Mouse (Mus musculus): ENCODE data around the gene Mynn. TPM values are rescaled to one million over a fixed set of nuclear protein-coding genes. Genes with fewer than 3 reads are reported as not detected.

Gene Mynn
- polyA plus RNA-seq, 1 experiment from 2014 or later, result 37.9 TPM

GRCm38 (mm10) chr3:30644207-30644606 lies 42.3 kb downstream of the Mynn start, which contains the start of gene Lrriq4:
Gene Lrriq4, plus strand, starts transcription at chr3:30644507.
- WGBS, result 78% methylated on average over 2 of the region's 2 CpGs
- H3K4me1 ChIP-seq (replicated peaks), result peaks cover 7% of the 10 kb centered on the region
- no peak within 1 kb of the TSS for H3K9ac ChIP-seq (replicated peaks)

GRCm38 (mm10) chr3:30646761-30647160 lies 44.9 kb downstream of the Mynn start:
- Histone ChIP-seq H3K9ac (replicated peaks) (no peak overlapping the region), H3K4me3 (replicated peaks) (no peak overlapping the region), H3K9me3 (no peaks in the 10 kb centered on the region), H3K4me1 (replicated peaks) (peaks cover 17% of the 10 kb centered on the region), H3K27ac (no peak overlapping the region), H3K4me2 (peak overlapping the region; percentile 74; the same call in 1 of the 2 replicates), H3K36me3 (no peaks in the 10 kb centered on the region), H3K27me3 (peaks cover 39% of the 10 kb centered on the region)
- WGBS, result 51% methylated on average over 8 of the region's 8 CpGs
- ATAC-seq (ENCODE audit: insufficient number of reproducible peaks, insufficient read depth, low FRiP score, low TSS enrichment, low read depth), result no peak

More at GRCm38 (mm10) chr3:30644207-30644606, 42.3 kb downstream of the Mynn start, which contains the start of gene Lrriq4:
- no peak for ATAC-seq (ENCODE audit: insufficient number of reproducible peaks, insufficient read depth, low FRiP score, low TSS enrichment, low read depth)
- Histone ChIP-seq H3K9me3 (no peaks in the 10 kb centered on the region), H3K4me3 (replicated peaks) (no peak within 1 kb of the TSS), H3K27ac (no peak within 1 kb of the TSS), H3K4me2 (no peak within 1 kb of the TSS), H3K36me3 (no peaks in the 10 kb centered on the region), H3K27me3 (peaks cover 17% of the 10 kb centered on the region)

- 2% methylated on average over 25 of the region's 25 CpGs for WGBS
- ATAC-seq (ENCODE audit: insufficient number of reproducible peaks, insufficient read depth, low FRiP score, low TSS enrichment, low read depth), result peak; percentile 82; the same call in 1 of the 2 replicates
- Histone ChIP-seq H3K9me3 (no peaks in the 10 kb centered on the region), H3K4me2 (peak within 1 kb of the TSS; percentile 74), H3K4me1 (replicated peaks) (peaks cover 17% of the 10 kb centered on the region), H3K4me3 (replicated peaks) (peak within 1 kb of the TSS; percentile 43), H3K36me3 (no peaks in the 10 kb centered on the region), H3K27me3 (peaks cover 39% of the 10 kb centered on the region), H3K9ac (replicated peaks) (peak within 1 kb of the TSS; percentile 58), H3K27ac (no peak within 1 kb of the TSS)
Observed at GRCm38 (mm10) chr3:30647440-30648090, 45.7 kb downstream of the Mynn start, which contains the start of gene Lrrc34. Gene Lrrc34, minus strand, starts transcription at chr3:30647869.

DNA sequence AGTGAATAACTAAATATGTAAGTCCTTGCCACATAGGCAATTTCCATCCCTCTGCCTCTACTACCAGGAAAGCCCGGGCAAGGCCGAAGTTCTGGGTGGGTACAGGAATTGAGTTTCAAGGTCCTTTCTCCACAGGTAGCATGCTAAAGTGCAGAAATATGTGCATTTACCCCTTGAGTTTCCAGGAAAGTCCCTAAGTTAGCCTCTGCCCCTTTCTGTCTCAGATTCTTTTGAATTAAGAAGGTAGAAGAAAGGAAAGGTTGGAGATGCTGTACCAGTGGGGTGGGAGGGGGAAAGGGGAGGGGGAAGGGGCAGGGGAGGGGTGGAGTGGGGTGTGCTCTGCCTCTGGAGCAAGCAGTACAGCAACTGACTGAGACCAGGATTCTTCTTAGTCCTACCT lies 46.6 kb downstream of the Mynn start:
- Histone ChIP-seq H3K36me3 (no peaks in the 10 kb centered on the region), H3K27me3 (peaks cover 39% of the 10 kb centered on the region), H3K9me3 (no peaks in the 10 kb centered on the region), H3K4me2 (no peak overlapping the region), H3K4me3 (replicated peaks) (no peak overlapping the region), H3K4me1 (replicated peaks) (peaks cover 17% of the 10 kb centered on the region), H3K9ac (replicated peaks) (no peak overlapping the region), H3K27ac (no peak overlapping the region)
- 94% methylated on average over 2 of the region's 2 CpGs for WGBS
- no peak for ATAC-seq (ENCODE audit: insufficient number of reproducible peaks, insufficient read depth, low FRiP score, low TSS enrichment, low read depth)

DNA sequence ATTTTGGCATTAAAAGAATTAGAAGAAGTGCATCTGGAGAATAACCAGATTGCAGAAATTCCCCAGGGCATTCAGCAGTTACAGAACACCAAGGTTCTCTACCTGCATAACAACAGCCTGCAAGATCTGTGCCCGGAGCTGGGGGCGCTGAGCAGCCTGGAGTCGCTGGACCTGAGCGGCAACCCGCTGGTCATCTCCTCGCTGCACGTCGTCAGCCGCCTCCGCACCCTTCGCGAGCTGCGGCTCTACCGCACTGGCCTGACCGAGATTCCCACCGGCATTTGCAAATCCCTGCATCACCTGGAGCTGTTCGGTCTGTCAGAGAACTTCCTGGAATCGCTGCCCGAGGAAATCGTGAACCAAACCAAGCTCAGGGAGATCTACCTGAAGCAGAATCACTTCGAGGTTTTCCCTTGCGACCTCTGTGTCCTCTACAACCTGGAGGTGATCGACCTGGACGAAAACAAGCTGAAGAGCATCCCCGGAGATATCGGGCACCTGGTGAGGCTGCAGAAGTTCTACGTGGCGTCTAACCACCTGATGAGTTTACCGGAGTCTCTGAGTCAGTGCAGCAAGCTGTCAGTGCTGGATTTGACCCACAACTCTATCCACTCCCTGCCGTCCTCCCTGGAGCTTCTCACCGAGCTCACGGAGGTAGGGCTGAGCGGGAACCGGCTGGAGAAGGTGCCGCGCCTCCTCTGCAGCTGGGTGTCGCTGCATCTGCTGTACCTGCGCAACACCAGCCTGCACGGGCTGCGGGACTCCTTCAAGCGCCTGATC lies 48.4 kb downstream of the Mynn start:
- Histone ChIP-seq H3K4me1 (replicated peaks) (peaks cover 17% of the 10 kb centered on the region), H3K36me3 (no peaks in the 10 kb centered on the region), H3K27me3 (peaks cover 44% of the 10 kb centered on the region), H3K4me3 (replicated peaks) (peak overlapping the region; percentile 43), H3K4me2 (peak overlapping the region; percentile 88), H3K27ac (no peak overlapping the region), H3K9me3 (no peaks in the 10 kb centered on the region), H3K9ac (replicated peaks) (peak overlapping the region; percentile 24)
- WGBS, result 1% methylated on average over 41 of the region's 41 CpGs
- ATAC-seq (ENCODE audit: insufficient number of reproducible peaks, insufficient read depth, low FRiP score, low TSS enrichment, low read depth), result no peak

- Histone ChIP-seq H3K36me3 (no peaks in the 10 kb centered on the region), H3K4me3 (replicated peaks) (no peak overlapping the region), H3K27me3 (peaks cover 10% of the 10 kb centered on the region), H3K4me1 (replicated peaks) (no peaks in the 10 kb centered on the region), H3K9ac (replicated peaks) (no peak overlapping the region), H3K27ac (no peak overlapping the region), H3K4me2 (no peak overlapping the region), H3K9me3 (no peaks in the 10 kb centered on the region)
- 86% methylated on average over 5 of the region's 5 CpGs for WGBS
- no peak for ATAC-seq (ENCODE audit: insufficient number of reproducible peaks, insufficient read depth, low FRiP score, low TSS enrichment, low read depth)
Observed at GRCm38 (mm10) chr3:30655937-30656336, 54.1 kb downstream of the Mynn start.

DNA sequence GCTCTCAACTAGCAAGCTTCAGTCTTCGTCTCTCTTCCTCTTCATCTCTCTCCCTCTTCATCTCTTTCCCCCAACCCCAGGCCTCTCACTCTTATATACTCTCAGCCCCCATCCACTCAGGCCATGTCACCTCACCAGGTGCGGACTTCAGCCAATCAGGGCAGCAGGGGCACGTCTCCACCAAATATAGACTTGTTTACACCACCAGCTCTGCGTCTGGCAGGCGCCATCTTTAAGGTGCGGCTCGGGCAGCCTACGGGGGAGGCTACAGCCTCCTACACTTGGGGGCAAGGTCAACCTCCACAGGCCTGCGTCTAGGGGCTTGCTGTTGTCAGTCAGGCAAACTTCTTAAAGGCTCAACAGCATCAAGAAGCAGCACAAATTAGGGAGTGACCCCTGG lies 56.6 kb downstream of the Mynn start:
- no peak overlapping the region for H3K4me2 ChIP-seq
- H3K4me1 ChIP-seq (replicated peaks), result no peaks in the 10 kb centered on the region
- no peaks in the 10 kb centered on the region for H3K9me3 ChIP-seq
- no peak overlapping the region for H3K9ac ChIP-seq (replicated peaks)
- ATAC-seq (ENCODE audit: insufficient number of reproducible peaks, insufficient read depth, low FRiP score, low TSS enrichment, low read depth), result no peak
- no peak overlapping the region for H3K4me3 ChIP-seq (replicated peaks)
- H3K36me3 ChIP-seq, result no peaks in the 10 kb centered on the region
- peaks cover 5% of the 10 kb centered on the region; the same call in 1 of the 2 replicates for H3K27me3 ChIP-seq
- H3K27ac ChIP-seq, result no peak overlapping the region
- 88% methylated on average over 9 of the region's 9 CpGs for WGBS

Other genes starting within 250 kb of the Mynn start
- gene Mecom, start 54.1 kb upstream of the Mynn start, polyA plus RNA-seq (2016; fragmentation: Nextera tagmentation; extraction: Ambion mirVana), result 187 TPM in 2 replicates
- gene Actrt3, start 2.1 kb upstream of the Mynn start, polyA plus RNA-seq (2016; fragmentation: Nextera tagmentation; extraction: Ambion mirVana), result 0.10 TPM in 1 of 2 replicates, not detected in the other
- gene Lrriq4, start 42.4 kb downstream of the Mynn start, polyA plus RNA-seq (2016; fragmentation: Nextera tagmentation; extraction: Ambion mirVana), result not detected in 2 replicates
- gene Lrrc34, start 45.8 kb downstream of the Mynn start, polyA plus RNA-seq (2016; fragmentation: Nextera tagmentation; extraction: Ambion mirVana), result 1.5 and 1.7 TPM in 2 replicates
- gene Lrrc31, start 97.8 kb downstream of the Mynn start, polyA plus RNA-seq (2016; fragmentation: Nextera tagmentation; extraction: Ambion mirVana), result not detected in 2 replicates
- not detected in 2 replicates for gene Samd7, start 144.2 kb downstream of the Mynn start, polyA plus RNA-seq (2016; fragmentation: Nextera tagmentation; extraction: Ambion mirVana)
- 83.9 and 92.1 TPM in 2 replicates for gene Sec62, start 190.8 kb downstream of the Mynn start, polyA plus RNA-seq (2016; fragmentation: Nextera tagmentation; extraction: Ambion mirVana)

All from limb, embryonic 12.5 days (tissue).